8 mouse cellular contexts compared by ENCODE assay signal in the genomic region with DNA sequence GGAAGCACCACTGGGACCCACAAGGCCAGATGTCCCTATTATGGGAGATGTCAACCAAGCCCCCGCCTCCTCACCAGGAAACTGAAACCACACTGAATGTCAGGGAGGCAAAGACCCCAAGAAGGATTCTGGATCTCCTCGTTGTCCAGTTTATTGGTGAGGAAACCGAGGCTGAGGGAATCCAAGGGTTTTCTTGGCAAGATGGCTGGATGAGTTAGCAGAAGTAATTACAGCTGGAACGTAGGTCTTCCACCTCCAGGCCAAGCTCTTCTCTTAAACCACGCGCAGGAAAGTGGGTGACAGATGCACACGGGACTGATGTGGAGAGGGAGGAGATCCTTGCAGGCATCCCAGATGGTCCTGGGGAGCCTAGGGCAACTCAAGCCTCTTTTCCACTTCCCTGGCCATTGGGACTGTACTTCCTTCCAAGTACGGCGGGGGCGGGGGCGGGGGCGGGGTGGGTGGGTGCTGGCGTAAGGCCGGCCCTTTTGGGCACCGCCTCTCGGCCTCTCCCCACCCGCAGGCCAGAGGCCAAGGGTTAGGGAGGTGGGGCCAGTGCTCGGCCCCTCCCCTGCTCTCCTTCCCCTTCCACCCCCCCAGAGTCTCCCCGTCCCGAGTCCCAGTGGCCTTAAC. TPM values are rescaled to one million over a fixed set of nuclear protein-coding genes. Genes with fewer than 3 reads are reported as not detected.
DNase-seq lines count a peak whose midpoint lies in the region; ATAC-seq and TF ChIP-seq lines count a peak whose summit lies in the region.

No protein-coding gene starts in this region.

- no peak for TF ChIP-seq CTCF in C2C12 (IDR thresholded peaks at IDR 0.05; ENCODE audit: control insufficient read depth, insufficient read depth, insufficient read length)

- no peaks in the 10 kb centered on the region for H3K36me3 ChIP-seq in heart, embryonic 11.5 days (ENCODE audit: control insufficient read depth, insufficient read depth, low read length)
- no peaks in the 10 kb centered on the region for H3K36me3 ChIP-seq in C2C12 (ENCODE audit: control insufficient read depth, insufficient read depth)
- H3K36me3 ChIP-seq in embryonic facial prominence, embryonic 13.5 days: no peaks in the 10 kb centered on the region
- H3K36me3 ChIP-seq in limb, embryonic 12.5 days: no peaks in the 10 kb centered on the region
- no peaks in the 10 kb centered on the region for H3K36me3 ChIP-seq in neural tube, embryonic 13.5 days

- no peak overlapping the region for H3K27ac ChIP-seq in heart, embryonic 11.5 days (ENCODE audit: low read depth, low read length)
- peak overlapping the region; percentile 12; the same call in 1 of the 2 replicates for H3K27ac ChIP-seq in embryonic facial prominence, embryonic 13.5 days
- no peak overlapping the region for H3K27ac ChIP-seq in limb, embryonic 12.5 days
- H3K27ac ChIP-seq in neural tube, embryonic 13.5 days (replicated peaks): no peak overlapping the region

- no peaks in the 10 kb centered on the region for H3K27me3 ChIP-seq in heart, embryonic 11.5 days (ENCODE audit: control insufficient read depth, insufficient read depth, low read length)
- no peaks in the 10 kb centered on the region for H3K27me3 ChIP-seq in C2C12 (ENCODE audit: control insufficient read depth, insufficient read depth, insufficient read length)
- H3K27me3 ChIP-seq in embryonic facial prominence, embryonic 13.5 days: no peaks in the 10 kb centered on the region
- H3K27me3 ChIP-seq in limb, embryonic 12.5 days: peaks cover 6% of the 10 kb centered on the region
- H3K27me3 ChIP-seq in neural tube, embryonic 13.5 days: 0 out of 2 replicates have a peak, but pooled peaks cover 4% of the 10 kb centered on the region

- H3K9me3 ChIP-seq in heart, embryonic 11.5 days (replicated peaks; ENCODE audit: control insufficient read depth, low read length): no peaks in the 10 kb centered on the region
- H3K9me3 ChIP-seq in embryonic facial prominence, embryonic 13.5 days: no peaks in the 10 kb centered on the region
- H3K9me3 ChIP-seq in limb, embryonic 12.5 days: no peaks in the 10 kb centered on the region
- H3K9me3 ChIP-seq in neural tube, embryonic 13.5 days: no peaks in the 10 kb centered on the region

- peak; percentile 87 for ATAC-seq in heart, embryonic 11.5 days (replicated peaks; ENCODE audit: insufficient number of reproducible peaks, low FRiP score, low TSS enrichment)
- ATAC-seq in embryonic facial prominence, embryonic 13.5 days (ENCODE audit: insufficient number of reproducible peaks, insufficient read depth, low FRiP score, low TSS enrichment, low read depth): peak; percentile 33
- ATAC-seq in limb, embryonic 12.5 days (ENCODE audit: insufficient number of reproducible peaks, insufficient read depth, low FRiP score, low TSS enrichment, low read depth): peak; percentile 60; the same call in 1 of the 2 replicates
- peak; percentile 40 for ATAC-seq in neural tube, embryonic 13.5 days (ENCODE audit: low read depth)

- intact Hi-C loops in heart, postnatal 14 days (cut with DNase I): loop anchor here (5.0 kb wide), 5 partner anchors 37 to 133 kb away; no protein-coding TSS in a partner anchor

- peaks cover 41% of the 10 kb centered on the region for H3K79me3 ChIP-seq in C2C12 (ENCODE audit: low read depth)

- no peaks in the 10 kb centered on the region for H3K4me1 ChIP-seq in heart, embryonic 11.5 days (ENCODE audit: control insufficient read depth, insufficient read depth, low read length)
- H3K4me1 ChIP-seq in embryonic facial prominence, embryonic 13.5 days: peaks cover 35% of the 10 kb centered on the region
- H3K4me1 ChIP-seq in limb, embryonic 12.5 days (replicated peaks): peaks cover 33% of the 10 kb centered on the region
- H3K4me1 ChIP-seq in neural tube, embryonic 13.5 days (replicated peaks): peaks cover 28% of the 10 kb centered on the region

- H3K4me2 ChIP-seq in heart, embryonic 11.5 days: peak overlapping the region; percentile 87
- peak overlapping the region; percentile 94 for H3K4me2 ChIP-seq in embryonic facial prominence, embryonic 13.5 days
- H3K4me2 ChIP-seq in limb, embryonic 12.5 days: peak overlapping the region; percentile 93
- peak overlapping the region; percentile 88 for H3K4me2 ChIP-seq in neural tube, embryonic 13.5 days

- 19% methylated on average over 10 of the region's 20 CpGs for WGBS in heart, embryonic 11.5 days (ENCODE audit: insufficient replicate concordance)
- WGBS in embryonic facial prominence, embryonic 13.5 days: 15% methylated on average over 16 of the region's 20 CpGs
- 14% methylated on average over 14 of the region's 20 CpGs for WGBS in limb, embryonic 12.5 days
- 11% methylated on average over 15 of the region's 20 CpGs for WGBS in neural tube, embryonic 13.5 days

- H3K9ac ChIP-seq in heart, embryonic 11.5 days (ENCODE audit: low read depth, low read length): no peak overlapping the region
- peak overlapping the region; percentile 82; the same call in 1 of the 2 replicates for H3K9ac ChIP-seq in embryonic facial prominence, embryonic 13.5 days
- peak overlapping the region; percentile 66; the same call in 1 of the 2 replicates for H3K9ac ChIP-seq in limb, embryonic 12.5 days (replicated peaks)
- peak overlapping the region; percentile 80 for H3K9ac ChIP-seq in neural tube, embryonic 13.5 days

- H3ac ChIP-seq in C2C12 (ENCODE audit: control insufficient read depth, insufficient read length, low read depth): peak overlapping the region; percentile 78

- DNase-seq in heart, postnatal 14 days: no peak
- DNase-seq in layer of hippocampus, postnatal 10 days (ENCODE audit: low spot score in 2 of 2): no peak
- no peak for DNase-seq in ovary, postnatal 10 days (ENCODE audit: low spot score)

- H3K4me3 ChIP-seq in heart, embryonic 11.5 days (ENCODE audit: low read depth, low read length): peak overlapping the region; percentile 60
- peak overlapping the region; percentile 89 for H3K4me3 ChIP-seq in C2C12 (ENCODE audit: insufficient read depth, poor library complexity, severe bottlenecking)
- peak overlapping the region; percentile 81 for H3K4me3 ChIP-seq in embryonic facial prominence, embryonic 13.5 days
- H3K4me3 ChIP-seq in limb, embryonic 12.5 days (replicated peaks): peak overlapping the region; percentile 72
- H3K4me3 ChIP-seq in neural tube, embryonic 13.5 days: peak overlapping the region; percentile 56

- H3K79me2 ChIP-seq in C2C12 (ENCODE audit: control insufficient read depth, insufficient read depth): peaks cover 44% of the 10 kb centered on the region

TF ChIP-seq in C2C12, 6 proteins besides CTCF, POLR2A, EP300 and RAD21:
- TF ChIP-seq FOSL1 (IDR thresholded peaks at IDR 0.05; ENCODE audit: insufficient read depth, low read length, poor library complexity, severe bottlenecking): no peak
- TF ChIP-seq MYOD1 (IDR thresholded peaks at IDR 0.05; ENCODE audit: control insufficient read depth, insufficient read length, low read depth): no peak
- TF ChIP-seq MYOG (IDR thresholded peaks at IDR 0.05; ENCODE audit: control insufficient read depth, extremely low read depth, insufficient read length): no peak
- no peak for TF ChIP-seq MAX (IDR thresholded peaks at IDR 0.05)
- no peak for TF ChIP-seq USF1 (IDR thresholded peaks at IDR 0.05; ENCODE audit: low read depth)
- no peak for TF ChIP-seq CEBPB (IDR thresholded peaks at IDR 0.05; ENCODE audit: low read depth)

RNA-seq across cellular contexts. Expression of gene Hpcal1, which starts 0.6 kb away (rescaled TPM):
- polyA plus RNA-seq in heart, embryonic 11.5 days (2014; fragmentation: Nextera tagmentation; extraction: Ambion mirVana): 22.1 and 22.9 TPM in 2 replicates
- total RNA-seq in heart, postnatal 14 days (2021): 10 to 100 TPM; 26.4 to 27.1 TPM
- polyA plus RNA-seq in C2C12 (2012; fragmentation: generic; extraction: Trizol): 114 TPM
- polyA plus RNA-seq in embryonic facial prominence, embryonic 13.5 days (2015; fragmentation: Nextera tagmentation; extraction: Ambion mirVana): 51.4 and 57.6 TPM in 2 replicates
- polyA plus RNA-seq in limb, embryonic 12.5 days (2016; fragmentation: Nextera tagmentation; extraction: Ambion mirVana): 24.0 and 27.0 TPM in 2 replicates
- polyA plus RNA-seq in neural tube, embryonic 13.5 days (2015; fragmentation: Nextera tagmentation; extraction: Ambion mirVana): 77.0 and 79.2 TPM in 2 replicates
- total RNA-seq in layer of hippocampus, postnatal 10 days (2021): 10 to 100 TPM; 41.4 to 44.5 TPM

Comparison
In these comparisons a context has a peak if more than half of its experiments do, and no peak if none do; other contexts are left out.
1. ATAC-seq: peak in every context shown above with its lines; median percentile 87 in heart, embryonic 11.5 days; 60 in limb, embryonic 12.5 days; 40 in neural tube, embryonic 13.5 days; 33 in embryonic facial prominence, embryonic 13.5 days.